Mouse (Mus musculus) spleen, postnatal 36 days (tissue): Measurements from ENCODE around the gene Rps27.

ENCODE experiments used
- DNase-seq, 2 experiments: peaks; one replicate each; pipeline ENCODE4 v3.0.0; 2022; ENCODE audit warnings: low spot score in 2 of 2, mixed read lengths in 1 of 2

Rps27 gene

DNA sequence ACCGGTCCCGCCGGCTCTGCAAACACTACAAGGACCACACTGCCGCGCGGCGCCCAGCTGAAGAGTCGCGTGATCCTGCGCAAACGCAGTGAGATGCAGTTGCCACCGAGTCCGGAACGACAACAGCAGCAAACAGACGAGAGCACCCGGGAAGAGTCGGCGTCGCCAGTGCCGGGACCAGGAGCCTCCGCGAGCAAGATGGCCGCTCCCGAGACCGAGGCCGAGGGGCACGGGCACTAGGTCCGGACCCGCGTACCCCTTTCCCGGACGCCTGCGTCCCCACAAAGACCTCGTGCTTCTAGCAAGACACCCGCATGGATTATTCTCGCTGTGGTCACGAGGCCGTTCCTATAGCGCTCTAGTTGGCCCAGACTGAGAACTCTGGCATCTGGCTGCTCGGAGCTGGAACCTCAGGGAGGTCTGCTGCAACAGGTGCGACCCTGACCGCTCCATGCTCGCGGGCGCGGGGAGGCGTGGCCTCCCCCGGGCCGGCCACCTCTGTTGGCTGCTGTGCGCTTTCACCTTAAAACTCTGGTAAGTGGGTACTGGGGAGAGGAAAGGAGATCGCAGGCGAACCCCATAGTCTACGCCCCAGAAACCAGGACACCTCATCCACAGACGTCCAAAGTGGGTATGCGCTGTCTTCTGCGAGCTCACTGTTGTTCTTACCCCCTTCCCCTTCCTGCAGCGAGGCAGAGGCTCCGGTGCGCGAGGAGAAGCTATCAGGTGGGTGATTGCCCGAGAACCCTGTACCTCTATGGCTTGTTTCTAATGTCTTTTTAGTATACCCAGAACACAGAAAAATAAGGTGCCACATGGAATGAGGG is 18.3 kb upstream of the Rps27 start, which contains the start of gene Jtb:
Jtb (plus strand) TSS at position 91 of the 827 bp plus-strand sequence.
- DNase-seq = peak; percentile 94 to 95

DNA sequence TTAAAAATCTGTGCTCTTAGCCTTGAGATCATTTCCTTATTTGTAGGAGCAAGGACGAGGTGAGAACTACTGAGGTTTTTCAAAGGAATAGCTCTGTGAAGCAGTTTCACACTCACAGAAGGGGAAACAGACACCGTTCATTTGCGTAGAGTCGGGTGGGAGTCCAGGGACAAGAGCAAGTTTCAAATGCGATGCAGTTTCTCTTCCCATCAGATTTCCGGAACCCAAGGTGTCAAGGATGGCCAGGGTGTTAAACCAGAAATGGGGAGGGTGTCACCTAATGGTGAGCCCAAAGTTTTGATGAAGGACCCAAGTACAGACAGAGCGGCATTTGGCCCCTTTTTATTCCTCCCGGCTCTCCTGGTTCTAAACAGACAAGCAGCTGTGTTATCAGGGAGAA is 17.6 kb upstream of the Rps27 start:
- DNase-seq = peak in 1 of 2 experiments; percentile 60

GRCm38 (mm10) chr3:90224331-90224730 is 10.9 kb upstream of the Rps27 start:
- no peak for DNase-seq

GRCm38 (mm10) chr3:90222941-90223340 is 9.5 kb upstream of the Rps27 start:
- DNase-seq = no peak

DNA sequence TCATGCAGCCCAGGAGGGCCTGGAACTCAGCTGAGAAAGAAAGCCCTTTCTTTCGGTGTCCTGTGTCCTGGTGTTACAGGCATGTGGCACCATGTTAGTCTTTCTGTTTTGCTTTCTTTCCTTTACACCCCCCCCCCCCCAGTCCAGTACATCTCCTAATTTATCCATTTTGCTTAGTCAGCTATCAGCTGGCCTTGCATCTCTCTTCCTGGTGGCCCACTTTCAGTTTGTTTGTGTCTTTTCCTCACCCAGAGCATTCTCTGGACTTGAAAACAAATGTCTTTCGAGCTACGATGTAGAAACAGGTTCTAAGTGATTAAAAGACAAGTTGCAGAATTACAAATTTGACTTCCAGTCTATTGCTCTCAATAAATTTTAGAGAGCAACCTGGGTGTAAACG is 9.0 kb upstream of the Rps27 start:
- DNase-seq = no peak

GRCm38 (mm10) chr3:90221123-90221522 is 7.7 kb upstream of the Rps27 start:
- no peak for DNase-seq

GRCm38 (mm10) chr3:90220531-90220951 is 7.1 kb upstream of the Rps27 start:
- DNase-seq = peak; percentile 25 to 47

DNA sequence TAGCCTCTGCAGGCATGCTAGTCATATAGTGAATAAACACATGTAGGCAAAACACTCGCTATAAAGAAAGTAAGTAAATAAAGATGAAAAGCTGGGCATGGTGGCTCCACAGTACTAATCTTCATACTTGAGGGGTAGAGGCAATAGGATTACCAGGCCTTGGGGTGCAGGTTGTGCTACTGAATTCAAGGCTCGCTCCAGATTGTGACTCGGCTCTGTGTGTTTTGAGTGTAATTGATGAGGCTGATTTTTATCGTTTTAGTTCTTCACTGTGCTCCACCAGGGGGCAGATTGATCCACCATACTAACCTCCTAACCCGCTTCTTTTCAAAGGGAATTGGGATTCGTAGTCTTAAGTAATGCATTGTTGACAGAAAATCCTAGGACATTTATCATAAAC is 6.6 kb upstream of the Rps27 start:
- peak; percentile 36 to 58 for DNase-seq

- DNase-seq = peak in 1 of 2 experiments; percentile 25
These were observed 2.5 kb upstream of the Rps27 start for GRCm38 (mm10) chr3:90215825-90216380.

DNA sequence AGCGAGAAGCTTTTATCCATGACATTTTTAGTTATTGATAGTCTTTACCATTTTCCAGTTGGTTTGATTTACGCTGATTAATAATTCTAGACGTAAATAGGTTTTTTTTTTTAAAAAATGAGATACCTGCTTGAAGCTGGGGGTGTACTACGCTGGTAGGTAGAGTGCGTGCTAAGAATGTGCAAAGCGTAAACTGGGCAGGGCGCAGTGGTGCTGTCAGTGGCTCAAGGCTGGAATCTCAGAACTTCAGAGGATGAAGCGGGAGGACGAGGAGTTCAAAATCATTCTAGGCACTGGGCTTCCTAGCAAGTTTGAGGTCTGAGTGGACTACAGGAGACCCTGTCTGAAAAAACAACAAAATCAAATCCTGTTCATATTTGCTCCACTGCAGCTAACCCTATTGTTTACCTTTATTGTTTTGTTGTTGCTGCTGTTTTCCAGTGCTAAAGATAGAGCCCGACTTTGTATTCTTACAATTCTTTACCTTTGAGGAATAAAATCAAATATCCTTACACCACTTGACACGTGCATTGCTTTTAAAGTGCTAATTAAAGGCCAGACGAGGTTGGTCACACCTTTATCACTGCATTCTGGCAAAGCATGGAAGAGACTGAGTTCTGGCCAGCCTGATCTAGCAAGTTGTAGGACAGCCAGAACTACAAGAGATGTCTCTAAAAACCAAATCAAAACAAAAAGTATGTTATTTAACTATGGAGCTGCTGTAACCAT is 669 bp upstream of the Rps27 start:
- peak in 1 of 2 experiments; percentile 16 for DNase-seq

GRCm38 (mm10) chr3:90212723-90213122 is 728 bp downstream of the Rps27 start:
- no peak for DNase-seq

GRCm38 (mm10) chr3:90211475-90212398 is 1.7 kb downstream of the Rps27 start:
- no peak for DNase-seq

DNA sequence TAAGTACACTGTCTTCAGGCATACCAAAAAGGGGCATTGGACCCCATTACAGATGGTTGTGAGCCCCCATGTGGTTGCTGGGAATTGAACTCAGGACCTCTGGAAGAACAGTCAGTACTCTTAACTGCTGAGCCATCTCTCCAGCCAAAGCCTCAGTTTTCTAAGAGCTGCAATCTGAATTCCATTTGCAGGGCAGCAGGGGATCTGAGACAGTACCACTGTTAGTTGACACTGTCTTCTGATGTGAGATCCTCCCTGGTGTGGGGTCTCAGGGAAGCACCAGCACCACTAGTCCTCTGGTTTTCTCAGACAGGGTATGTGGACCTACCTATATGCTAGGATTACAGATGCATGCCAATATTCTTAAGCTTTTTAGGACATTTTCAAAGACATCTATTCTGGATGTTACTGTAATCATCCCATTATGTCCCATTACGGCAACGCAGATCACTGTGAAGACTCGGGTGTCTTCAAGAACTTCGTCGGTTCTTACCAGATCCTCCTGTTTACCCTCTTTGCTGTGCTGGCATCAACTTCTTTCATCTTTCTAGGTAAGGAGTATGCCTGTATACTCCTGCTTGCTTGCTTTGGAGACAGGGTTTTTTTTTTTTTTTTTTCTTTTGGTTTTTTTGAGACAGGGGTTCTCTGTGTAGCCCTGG is 3.4 kb downstream of the Rps27 start:
- no peak for DNase-seq

DNA sequence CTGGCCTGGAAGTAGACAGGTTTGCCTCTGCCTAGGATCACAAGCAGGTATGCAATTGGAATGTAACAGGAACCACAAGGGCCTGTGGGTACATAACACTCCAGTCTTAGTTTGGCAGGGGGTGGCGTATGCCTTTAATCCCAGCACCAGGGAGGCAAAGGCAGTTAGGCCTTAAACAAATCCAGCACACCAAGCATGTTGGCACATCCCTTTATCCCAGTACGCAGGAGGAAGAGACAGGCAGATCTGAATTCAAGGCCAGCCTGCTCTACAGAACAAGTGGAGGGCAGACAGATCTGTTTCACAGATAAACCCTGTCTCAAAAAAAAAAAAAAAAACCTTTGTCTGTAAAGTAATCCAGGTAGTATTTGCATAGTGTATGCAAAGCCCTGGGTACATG is 4.8 kb downstream of the Rps27 start:
- DNase-seq = no peak

DNA sequence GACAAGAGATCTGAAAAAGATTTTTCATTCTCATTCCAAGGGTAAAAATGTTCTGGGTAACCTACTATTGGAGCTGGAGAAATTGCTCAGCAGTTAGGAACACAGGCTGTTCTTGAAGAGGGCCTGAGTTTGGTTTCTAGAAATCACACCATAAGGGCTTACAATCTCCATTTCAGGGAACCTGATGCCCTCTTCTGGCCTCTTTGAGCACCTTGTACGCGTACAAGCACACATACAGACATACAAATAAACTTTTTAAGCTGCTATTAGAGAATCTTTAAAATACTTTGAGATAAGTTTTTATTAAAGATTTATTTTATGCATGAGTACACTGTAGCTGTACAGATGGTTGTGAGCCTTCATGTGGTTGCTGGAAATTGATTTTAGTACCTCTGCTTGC is 8.9 kb downstream of the Rps27 start:
- no peak for DNase-seq

- DNase-seq = no peak
These were observed 9.8 kb downstream of the Rps27 start for GRCm38 (mm10) chr3:90203619-90204018.

- no peak for DNase-seq
These were observed 10.6 kb downstream of the Rps27 start for GRCm38 (mm10) chr3:90202884-90203283.

GRCm38 (mm10) chr3:90197548-90197947 is 15.9 kb downstream of the Rps27 start:
- no peak for DNase-seq

- no peak for DNase-seq
These were observed 17.8 kb downstream of the Rps27 start for GRCm38 (mm10) chr3:90195644-90196043.

DNA sequence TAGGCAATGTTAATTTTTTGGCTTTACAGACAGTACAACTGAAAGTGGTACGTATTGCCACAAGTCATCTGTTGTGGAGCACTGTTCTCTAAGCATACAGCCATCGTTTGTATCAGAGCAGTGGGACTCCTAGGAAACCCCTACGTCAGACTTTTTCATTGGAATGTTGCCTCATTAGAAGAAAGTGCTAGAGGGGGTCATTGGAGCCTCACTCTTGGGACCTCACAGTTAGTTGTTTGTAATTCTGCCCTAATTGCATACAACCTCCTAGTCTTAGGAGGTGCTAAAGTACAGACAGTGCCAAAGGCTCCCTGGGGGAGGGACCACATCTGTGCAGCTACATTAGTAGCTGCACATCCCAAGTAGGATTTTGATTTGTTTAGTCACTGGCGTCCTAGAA is 18.7 kb downstream of the Rps27 start:
- no peak for DNase-seq
